Mouse (Mus musculus) T-helper 17 cell (primary cell): ENCODE measurements around the gene Ikbke.

Experiments used
- in situ Hi-C, 2 experiments: fragments of 300-600 bp; cut with MboI, MseI; formaldehyde crosslinking; loops; 1 replicate in 1 of 2; 2 replicates in 1 of 2; pipeline ENCODE4 v1.15.1; 2025; ENCODE audit warnings: high pct_unique_total_duplicates in 2 of 2

The Ikbke gene

DNA sequence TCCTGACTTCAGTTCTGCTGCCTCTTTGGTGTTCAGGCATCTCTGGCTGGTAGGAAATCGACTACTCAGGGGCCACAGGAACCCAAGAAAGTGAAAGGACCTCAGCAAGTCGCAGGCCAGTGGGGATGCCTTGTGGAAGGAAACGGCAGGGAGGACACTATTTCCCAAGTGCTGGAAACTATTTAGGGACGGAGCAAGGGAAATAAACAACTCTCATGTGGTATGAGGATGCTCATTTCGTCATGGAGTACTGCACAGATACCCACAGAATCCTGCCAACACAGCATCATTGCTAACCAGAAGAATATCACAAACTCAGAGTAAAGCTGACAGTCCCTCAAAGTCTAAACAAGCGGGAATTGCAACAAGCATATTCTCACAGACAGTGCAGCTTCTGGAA, 36.5 kb downstream of the Ikbke start:
- in situ Hi-C loops, result no loop called here

DNA sequence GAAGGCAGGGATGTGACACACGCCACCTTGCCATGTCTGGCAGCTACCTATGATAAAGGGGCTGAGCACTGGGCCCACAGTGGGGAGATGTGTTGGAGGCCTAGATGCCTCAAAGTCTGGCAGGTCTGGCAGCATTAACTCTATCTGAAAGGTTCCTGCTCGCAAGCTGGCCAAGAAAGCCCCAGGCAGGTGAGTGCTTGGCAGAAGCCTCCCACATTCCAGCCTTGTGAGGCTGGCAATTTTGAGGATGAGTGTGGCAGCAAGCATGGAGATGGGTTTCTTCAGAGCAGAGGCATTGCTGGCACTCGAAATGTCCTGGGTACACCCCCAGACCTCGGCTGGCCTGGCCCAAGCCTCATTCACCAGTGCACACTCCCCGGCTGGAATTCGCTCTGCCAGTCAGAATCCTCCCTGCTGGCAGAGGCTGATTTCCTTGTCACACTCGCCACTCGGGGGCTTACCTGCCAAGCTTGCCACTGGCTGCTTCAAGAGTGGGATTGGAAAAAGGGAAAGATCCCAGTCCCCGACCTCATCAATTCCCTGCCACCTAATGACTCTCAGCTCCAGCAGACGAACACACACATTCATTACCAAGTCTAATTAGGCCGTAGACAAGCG, 39.7 kb downstream of the Ikbke start:
- in situ Hi-C loops, result no loop called here

DNA sequence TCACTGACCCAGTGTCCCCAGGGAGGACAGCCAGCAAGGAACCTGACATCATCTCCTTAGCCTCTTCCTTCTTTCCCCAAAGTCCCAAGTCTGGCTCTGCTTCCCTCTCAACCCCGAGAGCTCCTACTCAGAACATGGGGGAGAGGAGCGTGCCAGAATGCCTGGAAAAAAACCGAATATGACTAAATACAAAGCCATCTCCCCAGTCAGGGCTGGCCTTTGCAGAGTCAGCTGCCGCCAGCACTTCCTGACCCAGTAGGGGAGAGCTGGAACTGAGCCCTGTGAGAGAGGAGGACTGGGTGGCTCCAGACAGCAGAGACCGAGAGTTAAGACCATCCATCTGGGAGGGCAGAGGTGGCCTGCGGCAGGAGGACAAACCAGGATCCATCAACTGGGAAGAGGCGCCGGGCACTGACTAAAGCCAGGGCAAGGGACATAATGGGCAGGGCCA, 40.5 kb downstream of the Ikbke start:
- in situ Hi-C loops, result no loop called here

DNA sequence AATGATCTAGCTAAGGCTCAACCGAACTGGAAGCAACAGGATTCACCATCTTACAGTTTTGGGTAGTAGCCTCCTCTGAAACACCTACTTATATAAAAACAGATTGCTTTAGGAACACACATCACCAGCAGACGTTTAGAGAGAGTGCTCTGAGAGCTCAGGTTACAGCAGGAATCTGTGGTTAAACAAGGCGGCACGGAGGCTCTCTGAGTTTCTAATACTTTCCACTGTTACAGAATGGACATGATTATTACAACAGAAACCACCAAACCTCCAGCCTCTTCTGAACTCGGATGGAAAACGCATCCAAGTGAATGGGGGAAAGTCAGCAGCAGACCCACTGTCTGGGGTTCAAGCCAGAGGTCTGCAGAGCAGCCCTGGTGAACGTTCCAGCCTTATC, 43.3 kb downstream of the Ikbke start:
- in situ Hi-C loops, result no loop called here

DNA sequence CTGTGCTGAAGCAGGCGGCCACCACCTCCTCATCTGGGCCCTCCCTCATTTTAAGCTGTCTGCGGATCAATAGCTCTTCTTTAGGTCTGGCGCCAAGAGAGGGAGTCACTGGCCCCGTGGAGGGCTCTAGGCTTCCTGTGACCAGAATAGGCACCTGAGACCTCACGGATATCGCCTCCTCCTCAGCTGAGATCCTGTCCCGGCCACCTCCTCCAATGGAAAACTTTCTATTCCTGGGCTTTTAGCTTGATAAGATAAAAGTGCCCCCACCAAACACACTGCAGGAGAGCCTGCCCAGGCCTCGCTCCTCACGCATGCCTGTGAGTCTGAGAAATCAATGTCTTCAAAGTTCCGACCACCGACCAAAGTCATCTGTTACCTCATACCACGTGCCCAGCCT, 45.9 kb downstream of the Ikbke start:
- in situ Hi-C loops, result no loop called here

DNA sequence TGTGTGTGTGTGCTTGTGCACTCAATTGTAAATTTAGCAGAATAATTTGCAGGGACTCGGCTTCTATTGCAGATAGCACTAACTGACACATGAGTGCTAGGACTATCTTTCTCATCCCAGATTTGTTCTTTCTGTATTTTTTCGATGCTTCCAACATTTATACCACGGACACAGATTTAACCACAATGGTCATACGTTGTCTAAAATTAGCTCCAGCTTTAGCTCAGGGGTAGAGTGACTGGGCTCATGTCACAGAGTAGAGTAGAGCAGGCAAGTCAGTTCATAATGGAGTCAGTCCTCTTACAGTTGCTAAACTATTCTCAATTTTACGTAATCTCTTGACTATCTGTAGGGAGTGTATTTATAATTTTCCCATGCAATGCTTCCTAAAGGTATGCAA, 50.7 kb downstream of the Ikbke start:
- in situ Hi-C loops, result no loop called here

DNA sequence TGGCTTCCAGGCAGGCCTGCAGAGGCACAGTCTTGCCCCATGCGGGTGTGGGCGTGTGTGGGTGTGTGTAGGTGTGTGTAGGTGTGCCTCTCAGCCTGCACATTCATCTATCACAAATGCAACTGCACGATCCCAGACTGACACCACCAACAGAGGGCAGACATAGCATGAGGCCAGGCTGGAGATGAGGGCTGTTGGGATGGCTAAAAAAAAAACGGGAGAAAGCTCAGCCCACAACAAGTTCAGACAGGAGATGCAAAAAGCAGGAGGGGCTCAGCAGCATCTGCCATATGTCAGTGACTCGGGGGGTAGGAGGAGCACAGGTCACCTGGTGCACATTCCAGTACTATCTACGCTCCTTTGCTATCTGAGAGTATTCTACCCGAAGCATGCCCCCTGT, 51.2 kb downstream of the Ikbke start:
- in situ Hi-C loops, result no loop called here

DNA sequence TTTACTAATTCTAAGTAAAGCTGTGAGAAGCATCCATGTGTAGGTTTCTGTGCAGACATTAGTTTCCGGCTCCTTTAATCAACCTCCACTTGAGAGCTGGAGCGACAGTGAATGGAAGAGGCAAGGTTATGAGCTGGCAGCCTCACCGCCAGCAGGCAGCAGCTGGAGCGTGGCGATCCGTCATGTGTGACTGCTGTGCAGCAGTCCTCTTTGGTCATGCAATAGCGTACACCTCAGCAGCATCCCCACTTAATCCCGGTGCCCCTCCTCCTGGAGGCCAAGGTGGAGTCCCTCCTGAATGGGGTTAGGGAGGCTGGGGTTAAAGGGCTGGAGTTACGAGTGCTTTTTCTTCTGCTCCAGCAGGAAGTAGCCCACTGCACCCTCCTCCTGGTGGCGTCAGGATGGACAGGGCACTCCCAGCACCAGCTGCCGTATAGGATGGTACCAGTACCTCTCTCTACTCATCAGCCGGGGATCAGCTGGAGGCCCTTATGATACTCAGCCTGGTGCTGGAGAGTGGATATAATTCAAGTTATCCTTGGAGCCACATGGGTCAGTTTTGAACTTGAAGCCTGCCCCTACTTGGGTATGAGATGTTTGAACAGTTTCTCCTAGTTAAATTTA, 54.4 kb downstream of the Ikbke start:
- in situ Hi-C loops, result no loop called here

DNA sequence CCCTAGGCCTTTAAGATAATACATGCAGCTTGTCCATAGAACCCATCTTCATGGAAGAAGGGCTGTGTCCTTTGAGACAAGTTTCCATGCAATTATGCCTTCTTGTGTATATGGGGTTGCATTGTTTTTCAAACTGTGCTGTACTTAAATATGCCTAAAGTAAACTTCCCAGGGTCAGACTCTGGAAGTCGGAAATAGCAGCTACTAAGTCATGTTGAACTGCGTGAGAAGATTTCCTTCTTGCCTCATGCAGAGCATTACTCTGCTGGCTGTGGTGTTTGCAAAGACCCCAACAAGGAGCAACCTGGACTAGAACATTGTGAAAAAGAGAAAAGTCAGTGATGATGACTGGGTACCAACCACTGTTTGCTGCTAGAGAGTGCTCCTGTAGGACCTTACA, 56.1 kb downstream of the Ikbke start:
- in situ Hi-C loops, result no loop called here

DNA sequence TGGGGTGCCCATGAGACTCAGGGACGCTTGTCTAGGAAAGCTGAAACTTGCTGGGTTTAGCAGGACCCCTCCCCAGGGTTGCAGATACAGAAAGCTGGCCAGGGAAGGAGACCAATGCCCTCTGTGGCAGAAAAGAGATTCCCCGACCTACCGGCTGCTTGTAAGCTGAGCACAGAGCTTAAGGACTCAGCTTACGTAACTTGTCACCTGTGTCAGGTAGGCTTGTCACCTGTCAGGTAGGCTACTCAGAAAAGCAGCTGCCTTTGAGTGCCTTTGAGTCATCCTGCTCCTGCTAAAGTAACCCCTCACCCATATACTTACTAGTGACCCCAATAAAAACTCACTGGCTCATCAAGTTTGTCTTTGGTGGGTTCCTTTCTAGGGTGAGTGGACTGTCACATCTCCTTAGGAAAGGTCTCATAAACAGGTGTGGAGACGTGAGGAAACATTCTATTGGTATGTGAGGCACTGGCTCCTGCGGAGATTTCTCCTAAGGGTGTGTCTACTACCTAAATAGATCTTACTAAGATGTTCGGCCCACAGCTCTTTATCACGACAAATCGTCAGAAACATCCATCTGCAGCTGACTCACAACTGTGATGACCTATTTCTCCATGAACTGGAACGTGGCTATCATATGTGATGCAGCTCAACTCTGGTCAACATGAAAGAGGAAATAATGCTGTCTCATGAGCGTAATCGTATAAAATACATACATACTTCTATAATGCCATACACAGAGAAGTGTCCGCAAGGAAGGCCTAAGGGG, 57.4 kb downstream of the Ikbke start:
- in situ Hi-C loops, result no loop called here

DNA sequence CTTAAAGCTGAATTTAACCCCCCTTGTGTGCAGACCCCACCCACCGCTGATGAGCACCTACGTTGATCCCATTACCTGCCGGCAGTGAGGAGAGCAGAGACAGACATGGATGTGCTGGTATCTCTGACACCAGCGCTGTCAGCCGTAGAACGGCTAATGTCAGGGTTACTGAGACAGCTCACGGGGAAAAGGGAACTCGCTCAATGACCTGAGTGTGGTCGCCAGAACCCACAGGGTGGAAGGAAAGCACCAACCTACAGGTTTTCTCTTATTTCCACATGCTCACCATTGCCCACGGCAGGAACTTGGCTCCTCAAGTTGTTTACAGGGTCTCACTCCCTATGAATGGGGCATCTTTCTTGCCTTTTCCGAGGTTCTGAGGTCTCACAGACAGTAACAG, 60.5 kb downstream of the Ikbke start:
- in situ Hi-C loops, result loop anchor here (5.0 to 10.0 kb wide), 2 partner anchors 38 to 1046 kb away; no protein-coding TSS in a partner anchor

DNA sequence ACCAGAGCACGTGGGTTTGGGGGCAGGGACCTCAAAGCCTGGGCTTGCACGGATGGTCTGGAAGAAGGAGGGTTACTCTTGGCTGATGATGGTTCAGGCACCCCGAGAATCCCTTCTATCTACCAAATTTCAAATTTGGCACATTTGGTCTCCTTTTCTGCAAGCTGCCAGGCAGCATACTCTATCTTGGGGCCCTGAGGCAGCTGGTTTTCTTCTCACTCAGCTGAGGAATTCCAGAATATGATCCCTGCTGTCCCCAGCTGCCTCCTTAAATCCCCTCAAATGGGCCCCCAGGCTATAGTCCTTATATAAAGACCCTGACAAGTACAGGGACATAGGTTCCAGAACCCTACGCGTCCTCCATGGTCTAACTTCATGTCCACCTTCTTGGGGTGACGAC, 66.0 kb downstream of the Ikbke start:
- in situ Hi-C loops, result loop anchor here in 1 of 2 experiments (10.0 kb wide), 1 partner anchor 1051 kb away; no protein-coding TSS in a partner anchor

DNA sequence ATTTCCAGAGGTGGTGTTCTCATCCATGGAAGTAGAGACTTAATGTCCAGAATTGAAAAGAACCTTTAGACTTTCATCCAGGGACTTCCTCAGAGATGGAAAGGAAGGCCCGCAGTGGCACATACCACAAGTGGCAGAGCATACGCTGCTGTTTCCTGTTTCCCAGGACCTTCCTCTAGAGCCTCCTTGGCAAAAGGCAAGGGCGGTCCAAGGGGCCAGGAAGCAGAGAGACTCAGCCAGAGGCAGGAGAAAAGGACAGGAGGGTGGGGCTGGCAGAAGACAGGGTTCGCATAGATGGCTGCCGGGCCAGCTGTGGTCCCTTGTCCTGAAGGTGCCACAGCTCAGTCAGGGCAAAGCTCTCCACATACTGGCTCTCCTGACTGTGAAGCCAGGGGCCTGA, 66.5 kb downstream of the Ikbke start:
- in situ Hi-C loops, result loop anchor here in 1 of 2 experiments (10.0 kb wide), 1 partner anchor 1052 kb away; no protein-coding TSS in a partner anchor

DNA sequence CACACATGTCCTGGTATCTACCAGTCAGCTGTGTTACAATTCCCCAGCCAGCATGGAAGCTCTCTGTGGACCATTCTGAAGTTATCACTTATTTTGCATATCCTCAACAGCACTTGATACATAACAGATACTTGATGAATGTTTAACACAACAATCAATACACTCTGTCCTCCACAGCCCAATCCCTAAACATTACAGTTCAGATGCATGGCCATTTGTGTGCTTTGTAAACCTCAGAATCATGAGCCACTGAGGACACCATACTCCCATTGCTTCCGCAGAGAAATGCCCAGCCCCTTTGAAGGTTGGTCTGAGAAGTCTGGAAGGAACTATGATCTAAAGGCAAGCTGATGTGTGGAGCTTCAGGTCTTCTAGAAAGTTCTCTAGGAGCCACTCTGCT, 67.8 kb downstream of the Ikbke start:
- in situ Hi-C loops, result loop anchor here in 1 of 2 experiments (10.0 kb wide), 1 partner anchor 1053 kb away; no protein-coding TSS in a partner anchor

DNA sequence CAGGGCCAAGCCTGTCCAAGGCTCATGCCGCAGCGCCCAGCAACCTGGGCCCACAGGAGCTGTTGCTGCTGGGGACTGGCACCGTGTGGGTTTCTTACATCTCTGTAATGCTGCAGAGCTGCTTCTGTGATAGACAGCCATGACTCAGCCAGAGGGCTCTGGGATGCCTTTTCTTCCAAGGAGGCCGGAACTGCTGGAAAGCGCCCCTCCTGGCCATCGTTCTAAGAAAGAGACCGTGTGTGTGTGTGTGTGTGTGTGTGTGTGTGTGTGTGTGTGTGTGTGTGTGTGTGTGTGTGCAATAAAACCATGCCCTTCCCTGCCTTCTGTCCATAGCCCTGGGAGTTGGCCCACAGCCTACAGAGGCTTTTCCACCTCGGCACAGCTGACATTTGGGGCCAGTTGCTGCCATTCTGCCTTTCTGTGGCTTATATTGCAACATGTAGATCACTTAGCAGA, 69.4 kb downstream of the Ikbke start:
- in situ Hi-C loops, result loop anchor here (5.0 to 10.0 kb wide), 2 partner anchors 38 to 1055 kb away; no protein-coding TSS in a partner anchor

DNA sequence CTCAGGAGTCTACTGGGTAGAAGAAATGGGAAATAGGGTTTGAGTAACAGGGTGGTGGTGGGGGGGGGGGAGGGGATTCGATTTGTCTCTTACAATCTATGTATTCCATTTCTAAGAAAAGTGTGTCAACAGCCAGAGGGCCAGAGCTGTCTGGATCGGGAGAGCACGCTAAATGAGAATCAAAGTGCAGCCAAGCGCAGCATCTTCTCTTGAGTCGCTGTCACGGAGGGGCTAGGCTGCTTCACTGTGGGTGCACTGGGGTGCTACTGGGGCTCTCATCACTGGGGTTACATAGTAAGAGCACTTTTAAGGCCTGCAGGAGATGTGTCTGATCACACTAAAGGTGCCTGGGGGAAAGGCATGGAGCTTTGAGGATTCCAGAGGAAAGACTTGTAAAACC, 70.6 kb downstream of the Ikbke start:
- in situ Hi-C loops, result loop anchor here (5.0 kb wide), 1 partner anchor 36 kb away; no protein-coding TSS in a partner anchor

DNA sequence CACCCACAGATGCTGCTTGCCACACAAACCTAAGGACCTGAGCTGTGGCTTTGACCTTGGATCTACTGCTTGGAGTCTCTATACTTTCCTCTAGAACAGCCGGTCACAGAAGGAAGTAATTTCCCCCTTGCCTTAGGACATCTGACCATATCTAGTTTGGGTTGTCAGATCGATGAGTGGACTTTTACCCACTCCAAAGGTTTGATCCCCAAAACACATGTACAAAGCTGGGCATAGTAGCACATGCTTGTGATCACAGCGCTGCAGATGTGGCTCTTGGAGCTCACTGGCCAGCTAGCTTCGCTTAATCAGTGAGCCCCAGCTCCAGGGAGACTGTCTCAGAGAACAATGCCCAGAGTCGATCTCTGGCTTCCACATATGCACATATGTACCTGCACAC, 71.3 kb downstream of the Ikbke start:
- in situ Hi-C loops, result loop anchor here (5.0 kb wide), 1 partner anchor 36 kb away; no protein-coding TSS in a partner anchor

DNA sequence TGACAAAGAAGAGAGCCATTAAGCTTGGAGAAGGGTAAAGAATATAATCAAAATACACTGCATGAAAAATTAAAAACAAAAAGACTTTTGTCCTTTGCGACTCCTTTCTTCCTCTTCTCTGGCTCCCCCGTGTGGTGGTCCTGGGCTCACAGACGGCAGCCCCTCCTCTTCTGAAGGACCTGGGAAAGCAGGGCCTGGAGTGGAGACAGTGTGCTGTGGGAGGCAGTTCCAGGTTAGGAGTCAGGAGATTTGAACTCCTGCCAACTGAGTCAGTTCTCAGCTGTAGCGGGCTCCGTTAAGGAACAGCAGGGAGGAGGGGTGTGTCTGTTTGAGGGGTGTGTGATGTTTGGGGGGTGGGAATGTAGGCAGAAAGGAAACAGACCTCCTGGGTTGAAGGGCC, 71.9 kb downstream of the Ikbke start:
- in situ Hi-C loops, result loop anchor here (5.0 kb wide), 1 partner anchor 35 kb away; no protein-coding TSS in a partner anchor

DNA sequence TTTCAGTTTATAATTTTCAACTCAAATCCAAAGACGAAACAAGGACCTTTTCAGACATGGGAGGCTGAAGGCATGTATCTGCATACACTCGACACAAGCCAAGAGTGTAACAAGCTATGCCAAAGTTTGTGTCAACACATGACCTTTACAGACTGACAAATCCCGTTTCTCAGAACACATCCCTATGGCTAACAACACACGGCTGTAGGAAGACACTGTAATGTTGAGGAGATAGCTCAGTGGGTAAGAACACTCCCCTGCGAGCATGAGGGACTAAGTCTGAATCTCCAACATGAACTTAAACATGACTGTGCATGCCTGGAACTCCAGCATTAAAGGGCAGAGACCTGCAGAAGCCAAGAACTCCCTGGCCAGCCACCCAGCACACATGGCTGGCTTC, 73.1 kb downstream of the Ikbke start:
- in situ Hi-C loops, result loop anchor here (5.0 kb wide), 1 partner anchor 34 kb away; no protein-coding TSS in a partner anchor

DNA sequence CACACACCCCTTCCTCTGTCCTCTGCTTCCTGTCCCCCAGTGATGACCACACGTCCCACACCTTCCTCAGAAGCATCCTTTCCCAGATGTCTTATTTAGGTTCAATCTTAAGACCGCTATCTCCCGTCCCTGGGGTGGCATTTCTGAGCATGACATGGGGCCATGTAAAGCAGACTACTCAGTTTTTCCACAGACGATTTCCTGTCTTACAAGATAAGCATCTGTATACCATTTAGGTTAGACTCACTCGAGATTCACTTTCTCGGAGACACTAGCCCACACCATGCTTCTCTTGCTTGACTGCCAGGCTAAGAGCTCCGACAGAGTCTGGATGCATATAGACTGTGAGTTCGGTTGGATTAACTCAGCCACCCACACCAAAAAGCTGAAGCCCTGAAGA, 74.9 kb downstream of the Ikbke start:
- in situ Hi-C loops, result no loop called here
